Mouse (Mus musculus) limb, embryonic 11.5 days (tissue): ENCODE data around the gene Tekt1. TPM values are rescaled to one million over a fixed set of nuclear protein-coding genes. Genes with fewer than 3 reads are reported as not detected.

Experiments
- ATAC-seq: fragments of 200-750 bp; cut with Nextera tagmentation; 2 replicates; pipeline ENCODE4 v1.8.0; 2017; ENCODE audit warnings: low read depth; ENCODE audit not compliant: insufficient number of reproducible peaks, low FRiP score, low TSS enrichment
- DNase-seq: peaks from one replicate; pipeline ENCODE4 v3.0.0-alpha.2; 2015; ENCODE audit warnings: low spot score
- H3K27ac ChIP-seq: fragments of 300-500 bp; sonication (generic); replicated peaks from 2 replicates; pipeline ENCODE4 v1.5.1; 2014; ENCODE audit warnings: low read depth, mild to moderate bottlenecking, low read length
- H3K27me3 ChIP-seq: fragments of 300-500 bp; sonication (generic); 2 replicates; pipeline ENCODE4 v1.6.1; 2014; ENCODE audit warnings: mild to moderate bottlenecking, low read length, mixed read lengths; ENCODE audit not compliant: control insufficient read depth, insufficient read depth
- H3K36me3 ChIP-seq: fragments of 300-500 bp; sonication (generic); 2 replicates; pipeline ENCODE4 v1.6.1; 2014; ENCODE audit warnings: mild to moderate bottlenecking, low read length, moderate library complexity, mixed read lengths; ENCODE audit not compliant: control insufficient read depth, insufficient read depth
- H3K4me1 ChIP-seq: fragments of 300-500 bp; sonication (generic); 2 replicates; pipeline ENCODE4 v1.6.1; 2014; ENCODE audit warnings: low read length, mixed read lengths; ENCODE audit not compliant: control insufficient read depth, insufficient read depth
- H3K4me2 ChIP-seq: fragments of 300-500 bp; sonication (generic); 2 replicates; pipeline ENCODE4 v1.6.1; 2014; ENCODE audit warnings: low read depth, mild to moderate bottlenecking, moderate library complexity; ENCODE audit not compliant: severe bottlenecking
- H3K4me3 ChIP-seq: fragments of 300-500 bp; sonication (generic); 2 replicates; pipeline ENCODE4 v1.5.1; 2014; ENCODE audit warnings: low read depth, low read length
- H3K9ac ChIP-seq: fragments of 300-500 bp; sonication (generic); 2 replicates; pipeline ENCODE4 v1.6.1; 2014; ENCODE audit warnings: mild to moderate bottlenecking, low read length
- H3K9me3 ChIP-seq: fragments of 300-500 bp; sonication (generic); 2 replicates; pipeline ENCODE4 v1.6.1; 2016; ENCODE audit warnings: low read length; ENCODE audit not compliant: control insufficient read depth
- WGBS: fragments of 180-500 bp; shearing (Covaris S2); extraction: QIAGEN DNeasy Blood & Tissue Kit; methylation state at CpG from one replicate; pipeline ENCODE4 v1.1.7; 2014; 5-methylcytosine and 5-hydroxymethylcytosine counted together
- polyA plus RNA-seq: library from polyadenylated mRNA; unstranded; fragments of >200 nt; fragmentation: Nextera tagmentation; extraction: Ambion mirVana; gene quantifications from 2 replicates; pipeline ENCODE4 v1.2.1, GENCODE M21; 2014

The Tekt1 gene
- polyA plus RNA-seq, 1 experiment from 2014 or later: 6.3 TPM

- Histone ChIP-seq H3K27me3 (no peaks in the 10 kb centered on the region), H3K4me2 (no peak overlapping the region), H3K27ac (no peak overlapping the region), H3K4me3 (no peak overlapping the region), H3K4me1 (no peaks in the 10 kb centered on the region), H3K9ac (no peak overlapping the region), H3K9me3 (no peaks in the 10 kb centered on the region), H3K36me3 (no peaks in the 10 kb centered on the region)
- DNase-seq (no peak), ATAC-seq (no peak)
- WGBS: 61% methylated on average over 4 of the region's 4 CpGs
Observed at GRCm38 (mm10) chr11:72379351-72379750, 17.1 kb upstream of the Tekt1 start.

GRCm38 (mm10) chr11:72378222-72378621, 16.0 kb upstream of the Tekt1 start:
- Histone ChIP-seq H3K4me3 (no peak overlapping the region), H3K9me3 (no peaks in the 10 kb centered on the region), H3K4me2 (no peak overlapping the region), H3K36me3 (no peaks in the 10 kb centered on the region), H3K27me3 (no peaks in the 10 kb centered on the region), H3K9ac (no peak overlapping the region), H3K4me1 (no peaks in the 10 kb centered on the region), H3K27ac (no peak overlapping the region)
- DNase-seq (no peak), ATAC-seq (no peak)
- 66% methylated on average over 7 of the region's 7 CpGs for WGBS

GRCm38 (mm10) chr11:72376562-72376961, 14.3 kb upstream of the Tekt1 start:
- H3K36me3 ChIP-seq: no peaks in the 10 kb centered on the region
- no peak overlapping the region for H3K4me3 ChIP-seq
- no peaks in the 10 kb centered on the region for H3K27me3 ChIP-seq
- H3K9me3 ChIP-seq: no peaks in the 10 kb centered on the region
- no peaks in the 10 kb centered on the region for H3K4me1 ChIP-seq
- no peak for ATAC-seq
- no peak overlapping the region for H3K4me2 ChIP-seq
- H3K27ac ChIP-seq: no peak overlapping the region
- WGBS: 84% methylated on average over 2 of the region's 2 CpGs
- no peak overlapping the region for H3K9ac ChIP-seq
- DNase-seq: no peak

- DNase-seq (no peak), ATAC-seq (no peak)
- Histone ChIP-seq H3K27me3 (no peaks in the 10 kb centered on the region), H3K9ac (no peak overlapping the region), H3K9me3 (no peaks in the 10 kb centered on the region), H3K27ac (no peak overlapping the region), H3K4me3 (no peak overlapping the region), H3K36me3 (no peaks in the 10 kb centered on the region), H3K4me2 (no peak overlapping the region), H3K4me1 (no peaks in the 10 kb centered on the region)
- WGBS: 30% methylated on average over 12 of the region's 12 CpGs
Observed at GRCm38 (mm10) chr11:72369904-72370672, 7.8 kb upstream of the Tekt1 start.

GRCm38 (mm10) chr11:72367934-72368674, 5.9 kb upstream of the Tekt1 start:
- DNase-seq: no peak
- H3K9ac ChIP-seq: no peak overlapping the region
- H3K36me3 ChIP-seq: no peaks in the 10 kb centered on the region
- WGBS: 73% methylated on average over 11 of the region's 11 CpGs
- no peak overlapping the region for H3K4me2 ChIP-seq
- no peaks in the 10 kb centered on the region for H3K4me1 ChIP-seq
- no peak overlapping the region for H3K27ac ChIP-seq
- no peaks in the 10 kb centered on the region for H3K27me3 ChIP-seq
- H3K9me3 ChIP-seq: no peaks in the 10 kb centered on the region
- H3K4me3 ChIP-seq: no peak overlapping the region
- no peak for ATAC-seq

- no peaks in the 10 kb centered on the region for H3K36me3 ChIP-seq
- no peak overlapping the region for H3K27ac ChIP-seq
- no peak overlapping the region for H3K4me2 ChIP-seq
- no peaks in the 10 kb centered on the region for H3K9me3 ChIP-seq
- WGBS: 84% methylated on average over 9 of the region's 9 CpGs
- no peak for ATAC-seq
- peaks cover 4% of the 10 kb centered on the region for H3K4me1 ChIP-seq
- no peaks in the 10 kb centered on the region for H3K27me3 ChIP-seq
- no peak overlapping the region for H3K4me3 ChIP-seq
- H3K9ac ChIP-seq: no peak overlapping the region
- DNase-seq: no peak
Observed at GRCm38 (mm10) chr11:72366126-72366525, 3.9 kb upstream of the Tekt1 start.

- 93% methylated on average over 5 of the region's 5 CpGs for WGBS
- Histone ChIP-seq H3K9ac (no peak overlapping the region), H3K4me2 (no peak overlapping the region), H3K36me3 (no peaks in the 10 kb centered on the region), H3K27me3 (no peaks in the 10 kb centered on the region), H3K27ac (no peak overlapping the region), H3K4me1 (peaks cover 4% of the 10 kb centered on the region), H3K4me3 (no peak overlapping the region), H3K9me3 (no peaks in the 10 kb centered on the region)
- DNase-seq: no peak
- no peak for ATAC-seq
Observed at GRCm38 (mm10) chr11:72364526-72364925, 2.3 kb upstream of the Tekt1 start.

- WGBS: 89% methylated on average over 8 of the region's 8 CpGs
- Histone ChIP-seq H3K4me3 (no peak overlapping the region), H3K9ac (no peak overlapping the region), H3K27ac (no peak overlapping the region), H3K36me3 (no peaks in the 10 kb centered on the region), H3K4me1 (peaks cover 4% of the 10 kb centered on the region), H3K4me2 (no peak overlapping the region), H3K27me3 (no peaks in the 10 kb centered on the region), H3K9me3 (no peaks in the 10 kb centered on the region)
- no peak for ATAC-seq
- no peak for DNase-seq
Observed at GRCm38 (mm10) chr11:72363523-72364240, 1.4 kb upstream of the Tekt1 start.
